Mouse (Mus musculus): ENCODE results near the gene Ube2i. TPM values are rescaled to one million over a fixed set of nuclear protein-coding genes. Genes with fewer than 3 reads are reported as not detected.

The Ube2i gene
- polyA plus RNA-seq (2015; fragmentation: Nextera tagmentation; extraction: Ambion mirVana), result 503 and 512 TPM in 2 replicates

DNA sequence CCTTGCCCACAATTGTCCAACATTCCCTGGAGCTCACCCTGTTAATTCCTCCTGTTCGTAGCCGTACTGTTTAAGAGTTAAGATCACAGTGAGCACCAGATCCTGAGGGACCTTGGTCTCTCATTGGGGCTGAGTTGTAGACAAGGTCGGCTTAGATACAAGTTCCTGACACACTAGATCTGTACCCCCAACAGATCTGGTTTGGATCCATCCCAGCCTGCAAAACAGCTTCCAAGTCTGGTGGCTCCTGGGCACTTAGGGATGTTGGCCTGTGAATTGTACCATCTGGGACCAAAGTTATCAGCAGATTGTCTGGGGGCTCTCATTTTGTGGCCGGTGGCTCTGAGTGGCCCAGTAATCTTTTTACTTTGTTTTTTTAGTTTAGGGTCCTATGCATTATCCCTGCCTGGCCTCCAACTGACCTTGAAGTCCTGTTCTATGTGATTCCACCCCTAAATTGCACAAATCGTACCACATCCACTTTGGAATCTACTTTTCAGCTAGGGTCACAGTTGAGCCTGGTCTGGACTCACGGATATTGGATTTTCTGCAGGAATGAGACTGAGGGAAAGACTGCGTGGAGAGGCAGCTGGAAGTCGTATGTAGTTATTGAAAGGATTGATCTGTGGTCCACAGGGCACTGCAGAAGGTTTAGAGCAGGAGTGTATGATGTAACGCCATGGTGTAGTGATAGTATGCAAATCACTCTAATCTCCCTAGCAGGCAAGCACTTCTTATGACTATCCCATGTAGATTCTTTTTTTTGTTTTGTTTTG is at the start of gene Ube2i:
Gene Ube2i (minus strand): TSS at position 52 of the 776 bp plus-strand sequence.
- WGBS, result 78% methylated on average over 9 of the region's 9 CpGs
- Histone ChIP-seq H3K4me2 (peak within 1 kb of the TSS; percentile 79), H3K9me3 (no peaks in the 10 kb centered on the region), H3K9ac (peak within 1 kb of the TSS; percentile 97), H3K27ac (peak within 1 kb of the TSS; percentile 98), H3K27me3 (replicated peaks) (no peaks in the 10 kb centered on the region), H3K4me1 (peaks cover 32% of the 10 kb centered on the region), H3K4me3 (peak within 1 kb of the TSS; percentile 97), H3K36me3 (replicated peaks) (no peaks in the 10 kb centered on the region)
- no peak for ATAC-seq (replicated peaks)

DNA sequence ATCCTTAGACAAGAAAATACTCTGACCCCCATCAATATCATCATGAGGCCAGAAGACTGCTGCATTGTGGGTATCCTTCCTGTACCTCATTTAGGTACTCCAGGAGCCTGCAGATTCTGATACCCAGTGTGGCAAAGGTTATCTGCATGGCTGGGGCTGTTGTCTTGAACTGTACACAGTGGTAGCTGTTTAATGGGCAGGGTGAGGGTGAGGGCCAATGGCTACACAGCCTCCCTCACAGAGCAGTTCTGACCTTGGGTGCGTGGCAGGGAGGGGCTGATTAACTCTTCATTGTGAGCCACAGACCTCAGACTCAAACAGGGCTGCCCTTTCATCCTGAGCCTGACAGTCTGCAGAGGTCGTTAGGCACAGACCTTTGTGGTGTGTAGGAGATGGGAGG is 48.5 kb upstream of the Ube2i start:
- Histone ChIP-seq H3K27me3 (replicated peaks) (no peaks in the 10 kb centered on the region), H3K9ac (no peak overlapping the region), H3K36me3 (replicated peaks) (no peaks in the 10 kb centered on the region), H3K4me2 (no peak overlapping the region), H3K27ac (no peak overlapping the region), H3K9me3 (no peaks in the 10 kb centered on the region), H3K4me3 (no peak overlapping the region), H3K4me1 (no peaks in the 10 kb centered on the region)
- ATAC-seq (replicated peaks), result no peak
- WGBS, result 18% methylated on average over 2 of the region's 2 CpGs

DNA sequence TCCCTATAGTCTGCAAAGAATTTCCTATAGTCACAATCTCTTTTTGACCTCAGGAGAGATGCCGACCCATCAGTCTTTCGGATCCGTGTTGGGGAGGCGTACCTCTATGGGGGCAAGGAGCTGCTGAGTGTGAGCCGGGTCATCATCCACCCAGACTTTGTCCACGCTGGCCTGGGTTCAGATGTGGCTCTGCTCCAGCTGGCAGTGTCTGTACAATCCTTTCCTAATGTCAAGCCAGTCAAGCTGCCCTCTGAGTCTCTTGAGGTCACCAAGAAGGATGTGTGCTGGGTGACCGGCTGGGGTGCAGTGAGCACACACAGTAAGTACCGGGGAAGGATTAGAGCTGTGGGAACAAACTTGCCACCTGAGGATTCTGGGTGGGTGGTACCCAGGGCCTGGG is 46.4 kb upstream of the Ube2i start:
- Histone ChIP-seq H3K9ac (no peak overlapping the region), H3K27ac (no peak overlapping the region), H3K4me3 (no peak overlapping the region), H3K36me3 (replicated peaks) (no peaks in the 10 kb centered on the region), H3K4me1 (no peaks in the 10 kb centered on the region), H3K27me3 (replicated peaks) (no peaks in the 10 kb centered on the region), H3K4me2 (no peak overlapping the region), H3K9me3 (no peaks in the 10 kb centered on the region)
- 88% methylated on average over 8 of the region's 8 CpGs for WGBS
- no peak for ATAC-seq (replicated peaks)

DNA sequence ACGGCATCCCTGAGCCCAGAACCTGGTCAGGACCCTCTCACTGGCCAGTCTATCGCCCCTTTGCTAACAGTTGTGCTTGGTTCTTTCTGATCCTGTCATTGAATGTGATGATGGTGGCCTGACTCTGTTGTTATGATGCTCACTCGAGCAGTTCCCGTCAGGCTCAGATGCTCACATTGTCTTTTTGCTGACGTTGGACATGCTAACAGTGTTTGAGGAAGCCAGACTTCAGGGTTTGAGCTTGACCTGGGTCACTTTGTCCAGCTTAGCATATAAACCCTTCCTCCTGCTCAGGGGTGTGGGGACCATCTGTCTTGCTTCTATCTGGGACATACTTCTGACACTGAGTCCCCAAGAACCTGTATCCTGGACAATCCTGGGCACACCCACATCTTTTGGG is 43.9 kb upstream of the Ube2i start, which contains the start of gene Prss29:
Gene Prss29 (plus strand): TSS at position 301 of the 400 bp plus-strand sequence.
- 80% methylated on average over 5 of the region's 5 CpGs for WGBS
- Histone ChIP-seq H3K4me2 (no peak within 1 kb of the TSS), H3K9me3 (no peaks in the 10 kb centered on the region), H3K9ac (no peak within 1 kb of the TSS), H3K36me3 (replicated peaks) (no peaks in the 10 kb centered on the region), H3K27ac (no peak within 1 kb of the TSS), H3K4me3 (no peak within 1 kb of the TSS), H3K27me3 (replicated peaks) (no peaks in the 10 kb centered on the region), H3K4me1 (no peaks in the 10 kb centered on the region)
- ATAC-seq (replicated peaks), result no peak

DNA sequence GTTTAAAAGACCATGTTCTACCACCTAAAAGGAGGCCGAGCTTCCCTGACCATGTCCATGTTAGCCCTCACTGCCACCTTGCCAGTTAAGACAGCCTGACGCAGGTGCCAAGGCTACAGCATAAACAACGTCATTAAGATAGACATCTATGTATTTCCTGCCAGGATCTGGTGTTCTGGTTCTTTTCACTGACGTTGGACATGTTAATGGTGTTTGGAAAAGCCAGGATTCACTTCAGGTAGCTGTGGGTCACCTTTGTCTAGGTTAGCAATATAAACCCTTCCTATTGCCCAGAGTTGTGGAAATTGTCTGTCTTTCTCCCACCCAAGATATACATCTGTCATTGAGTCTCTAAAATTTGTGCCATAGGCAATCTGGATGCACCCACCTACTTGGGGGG is 33.9 kb upstream of the Ube2i start, which contains the start of gene Prss28:
Gene Prss28 (plus strand): TSS at position 301 of the 400 bp plus-strand sequence.
- 80% methylated on average over 4 of the region's 4 CpGs for WGBS
- no peaks in the 10 kb centered on the region for H3K27me3 ChIP-seq (replicated peaks)
- no peak for ATAC-seq (replicated peaks)
- no peak within 1 kb of the TSS for H3K9ac ChIP-seq
- no peaks in the 10 kb centered on the region for H3K9me3 ChIP-seq
- no peak within 1 kb of the TSS for H3K4me3 ChIP-seq
- H3K36me3 ChIP-seq (replicated peaks), result no peaks in the 10 kb centered on the region
- no peak within 1 kb of the TSS for H3K27ac ChIP-seq
- H3K4me2 ChIP-seq, result no peak within 1 kb of the TSS
- no peaks in the 10 kb centered on the region for H3K4me1 ChIP-seq

DNA sequence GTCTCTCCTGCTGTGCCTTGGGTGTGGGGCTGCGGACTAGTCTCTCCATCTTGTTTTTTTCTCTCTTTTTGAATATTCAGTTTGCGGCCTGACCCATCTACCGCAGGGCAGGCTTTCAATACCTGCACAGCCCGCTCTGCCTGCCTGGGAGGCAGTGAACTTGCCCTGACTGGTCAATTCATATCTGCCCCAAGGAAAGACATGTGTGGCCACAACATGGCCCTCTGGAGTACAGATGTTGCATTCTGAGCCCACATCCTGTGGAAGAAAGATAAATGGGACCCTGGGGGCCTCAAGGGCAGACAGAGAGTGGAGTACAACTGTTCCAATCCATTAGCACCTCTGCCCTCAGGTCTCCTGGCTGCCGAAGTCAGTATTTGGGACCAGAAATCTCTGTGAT is 23.7 kb upstream of the Ube2i start, which contains the start of gene Prss34:
Gene Prss34 (plus strand): TSS at position 301 of the 400 bp plus-strand sequence.
- Histone ChIP-seq H3K9ac (no peak within 1 kb of the TSS), H3K36me3 (replicated peaks) (no peaks in the 10 kb centered on the region), H3K27ac (no peak within 1 kb of the TSS), H3K4me1 (no peaks in the 10 kb centered on the region), H3K4me2 (no peak within 1 kb of the TSS), H3K4me3 (no peak within 1 kb of the TSS), H3K9me3 (no peaks in the 10 kb centered on the region), H3K27me3 (replicated peaks) (no peaks in the 10 kb centered on the region)
- ATAC-seq (replicated peaks), result no peak
- 95% methylated on average over 5 of the region's 5 CpGs for WGBS

DNA sequence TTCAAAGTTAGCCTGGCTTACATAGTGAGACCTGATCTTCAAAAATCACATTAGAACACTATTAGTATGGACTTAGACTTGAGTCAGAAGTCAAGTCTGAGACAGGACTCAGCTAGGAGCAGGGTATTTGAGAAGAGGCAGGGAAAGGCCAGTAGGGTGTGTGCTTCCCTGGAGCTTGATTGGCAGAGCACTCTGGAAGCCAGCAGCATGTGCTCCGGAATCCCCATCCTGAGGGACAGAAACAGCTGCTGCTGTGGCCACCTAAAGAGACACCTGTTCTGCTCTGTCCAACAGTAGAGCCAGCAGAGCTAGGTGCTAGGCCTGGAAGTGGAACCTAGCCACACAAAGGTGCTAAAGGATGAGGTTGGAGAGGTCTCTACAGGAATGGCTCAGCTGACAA is 19.7 kb upstream of the Ube2i start:
- H3K9ac ChIP-seq, result no peak overlapping the region
- ATAC-seq (replicated peaks), result no peak
- WGBS, result 54% methylated on average over 1 of the region's 1 CpGs

DNA sequence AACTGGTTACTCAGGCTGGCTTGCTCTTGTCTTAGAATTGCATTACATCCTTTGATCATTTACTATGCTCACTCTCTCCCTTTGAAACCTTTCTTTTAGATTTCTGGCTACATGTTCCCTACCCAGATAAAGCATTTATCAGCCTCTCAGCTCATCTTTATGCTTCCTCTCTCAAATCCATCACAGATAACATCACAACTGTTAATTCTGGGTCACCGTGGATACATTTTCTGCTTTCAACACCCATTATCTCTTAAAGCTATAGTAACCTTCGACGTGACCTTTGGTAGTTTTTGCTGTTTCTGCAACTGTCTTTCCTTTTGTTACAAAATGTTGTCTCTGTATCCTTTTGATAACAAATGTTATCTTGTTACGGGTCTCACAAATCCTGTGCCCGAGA is 19.1 kb upstream of the Ube2i start:
- H3K4me3 ChIP-seq, result no peak overlapping the region
- no peak for ATAC-seq (replicated peaks)
- 84% methylated on average over 5 of the region's 5 CpGs for WGBS

More for the DNA sequence above, 19.7 kb upstream of the Ube2i start:
- H3K9me3 ChIP-seq, result no peaks in the 10 kb centered on the region
- H3K27me3 ChIP-seq (replicated peaks), result no peaks in the 10 kb centered on the region
- no peak overlapping the region for H3K27ac ChIP-seq
- H3K36me3 ChIP-seq (replicated peaks), result no peaks in the 10 kb centered on the region
- no peak overlapping the region for H3K4me2 ChIP-seq
- H3K4me3 ChIP-seq, result no peak overlapping the region
- H3K4me1 ChIP-seq, result no peaks in the 10 kb centered on the region

DNA sequence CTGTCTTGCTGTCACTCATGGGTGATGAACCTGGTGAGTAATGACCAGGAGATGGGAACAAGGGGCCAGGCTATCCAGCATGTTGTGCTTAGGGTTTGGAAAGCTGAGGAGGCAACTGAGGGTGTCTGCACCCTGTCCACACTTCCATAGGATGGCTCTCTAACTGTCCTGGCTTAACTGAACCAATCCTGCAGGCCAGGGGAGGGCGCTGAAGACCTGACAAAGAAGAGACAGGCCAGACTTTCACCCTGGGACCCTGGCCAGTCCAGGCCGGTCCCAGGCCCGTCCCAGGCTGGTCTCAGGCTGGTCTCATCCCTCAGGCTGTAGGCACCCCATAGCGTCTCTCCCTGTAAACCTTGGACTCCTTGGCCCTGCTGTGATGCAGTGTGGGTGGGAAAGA is 16.0 kb upstream of the Ube2i start:
- 34% methylated on average over 4 of the region's 4 CpGs for WGBS
- H3K36me3 ChIP-seq (replicated peaks), result no peaks in the 10 kb centered on the region
- no peak overlapping the region for H3K4me3 ChIP-seq
- H3K27ac ChIP-seq, result no peak overlapping the region
- H3K9ac ChIP-seq, result no peak overlapping the region
- H3K9me3 ChIP-seq, result no peaks in the 10 kb centered on the region
- no peak overlapping the region for H3K4me2 ChIP-seq
- no peaks in the 10 kb centered on the region for H3K27me3 ChIP-seq (replicated peaks)
- no peaks in the 10 kb centered on the region for H3K4me1 ChIP-seq
- ATAC-seq (replicated peaks), result no peak

More for the DNA sequence above, 19.1 kb upstream of the Ube2i start:
- Histone ChIP-seq H3K9me3 (no peaks in the 10 kb centered on the region), H3K36me3 (replicated peaks) (no peaks in the 10 kb centered on the region), H3K9ac (no peak overlapping the region), H3K4me1 (no peaks in the 10 kb centered on the region), H3K4me2 (no peak overlapping the region), H3K27ac (no peak overlapping the region), H3K27me3 (replicated peaks) (no peaks in the 10 kb centered on the region)

DNA sequence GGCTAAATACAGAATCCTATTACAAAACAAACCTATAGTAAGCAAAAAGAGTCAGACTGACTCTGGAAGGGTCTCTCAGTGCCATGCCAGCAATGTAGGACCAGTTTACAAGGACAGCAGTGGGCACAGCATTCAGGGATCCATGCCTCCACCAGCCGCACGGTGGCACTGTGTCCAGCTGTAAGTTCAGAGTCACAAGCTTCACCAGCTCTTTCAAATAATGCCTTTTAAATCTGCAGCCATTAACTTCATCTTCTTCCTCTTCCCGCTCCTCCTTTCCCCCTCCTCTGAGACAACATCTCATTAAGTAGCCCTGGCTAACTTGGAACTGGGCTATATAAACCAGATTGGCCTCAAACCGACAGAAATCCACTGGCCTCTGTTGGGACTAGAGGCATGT is 14.4 kb upstream of the Ube2i start:
- H3K9ac ChIP-seq, result no peak overlapping the region
- no peak overlapping the region for H3K27ac ChIP-seq
- no peak overlapping the region for H3K4me3 ChIP-seq
- no peaks in the 10 kb centered on the region for H3K27me3 ChIP-seq (replicated peaks)
- H3K9me3 ChIP-seq, result no peaks in the 10 kb centered on the region
- H3K4me1 ChIP-seq, result no peaks in the 10 kb centered on the region
- WGBS, result 21% methylated on average over 4 of the region's 4 CpGs
- no peak for ATAC-seq (replicated peaks)
- no peak overlapping the region for H3K4me2 ChIP-seq
- H3K36me3 ChIP-seq (replicated peaks), result no peaks in the 10 kb centered on the region

DNA sequence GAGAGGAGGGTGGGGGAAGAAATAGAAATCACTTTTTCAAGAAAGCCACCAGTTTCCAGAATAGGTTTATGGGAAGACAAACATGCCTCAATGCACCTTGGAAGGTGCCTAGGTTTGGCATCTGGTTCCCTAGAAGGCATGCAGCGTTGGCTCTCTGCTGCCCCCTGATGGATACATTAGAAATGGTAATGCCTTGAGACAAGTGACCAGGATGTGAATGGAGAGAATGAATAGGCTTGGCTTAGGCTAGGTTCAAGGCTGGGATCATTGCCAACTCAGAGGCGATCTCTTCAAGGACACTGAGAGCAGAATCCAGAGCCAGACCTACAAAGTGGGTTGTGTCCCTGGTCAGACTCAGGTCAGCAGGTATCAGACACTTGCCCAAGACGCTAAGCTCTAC is 10.6 kb upstream of the Ube2i start:
- Histone ChIP-seq H3K27me3 (replicated peaks) (no peaks in the 10 kb centered on the region), H3K27ac (no peak overlapping the region), H3K9ac (no peak overlapping the region), H3K4me2 (no peak overlapping the region), H3K4me3 (no peak overlapping the region), H3K9me3 (no peaks in the 10 kb centered on the region), H3K4me1 (no peaks in the 10 kb centered on the region), H3K36me3 (replicated peaks) (no peaks in the 10 kb centered on the region)
- 16% methylated on average over 3 of the region's 3 CpGs for WGBS
- ATAC-seq (replicated peaks), result no peak

DNA sequence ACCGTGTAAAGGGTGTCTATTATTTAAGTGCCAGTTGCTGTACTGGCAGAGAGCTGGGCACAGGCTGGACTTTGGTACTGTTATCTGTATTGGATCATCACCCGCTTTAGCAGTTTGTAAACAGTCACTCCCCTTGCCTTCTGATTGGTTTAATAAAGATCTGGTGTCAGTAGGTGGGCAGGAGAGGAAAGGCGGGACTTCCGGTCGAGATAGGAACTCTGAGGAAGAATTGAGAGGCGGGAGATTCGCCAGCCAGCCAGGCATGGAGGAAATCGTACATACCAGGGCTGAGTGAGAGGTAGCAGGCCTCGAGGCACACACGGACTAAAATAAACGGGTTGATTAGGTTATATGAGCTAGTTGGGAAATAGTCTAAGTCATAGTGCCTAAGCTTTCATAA is 7.7 kb upstream of the Ube2i start:
- 55% methylated on average over 11 of the region's 11 CpGs for WGBS
- H3K9ac ChIP-seq, result no peak overlapping the region
- H3K36me3 ChIP-seq (replicated peaks), result no peaks in the 10 kb centered on the region
- no peaks in the 10 kb centered on the region for H3K4me1 ChIP-seq
- H3K9me3 ChIP-seq, result no peaks in the 10 kb centered on the region
- H3K27me3 ChIP-seq (replicated peaks), result no peaks in the 10 kb centered on the region
- no peak overlapping the region for H3K4me3 ChIP-seq
- no peak overlapping the region for H3K4me2 ChIP-seq
- no peak for ATAC-seq (replicated peaks)
- H3K27ac ChIP-seq, result no peak overlapping the region

DNA sequence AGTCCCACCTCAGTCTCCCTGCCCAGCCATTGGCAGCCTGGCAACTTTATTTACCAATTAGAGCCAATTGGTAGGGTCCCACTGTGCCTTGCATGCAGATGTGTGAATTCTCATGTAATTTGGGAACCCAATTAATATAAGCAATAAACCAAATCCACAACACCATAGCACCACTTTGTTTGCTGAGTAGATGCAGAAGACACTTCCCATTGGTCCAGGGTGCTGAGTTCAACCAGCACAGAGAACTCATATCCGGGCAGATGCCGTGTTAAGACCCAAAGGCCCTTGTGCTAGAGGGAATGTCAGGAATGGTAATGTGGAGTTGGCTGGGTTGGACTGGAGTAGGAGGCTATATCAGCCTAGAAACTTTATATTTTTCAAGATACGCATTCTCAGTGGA is 1.4 kb upstream of the Ube2i start:
- Histone ChIP-seq H3K9me3 (no peaks in the 10 kb centered on the region), H3K27ac (no peak overlapping the region), H3K9ac (no peak overlapping the region), H3K4me1 (peaks cover 21% of the 10 kb centered on the region), H3K4me2 (no peak overlapping the region), H3K4me3 (no peak overlapping the region), H3K27me3 (replicated peaks) (no peaks in the 10 kb centered on the region), H3K36me3 (replicated peaks) (no peaks in the 10 kb centered on the region)
- 94% methylated on average over 3 of the region's 3 CpGs for WGBS
- ATAC-seq (replicated peaks), result no peak
